Comparison of ENCODE assay signal across 7 mouse cellular contexts in the genomic region with DNA sequence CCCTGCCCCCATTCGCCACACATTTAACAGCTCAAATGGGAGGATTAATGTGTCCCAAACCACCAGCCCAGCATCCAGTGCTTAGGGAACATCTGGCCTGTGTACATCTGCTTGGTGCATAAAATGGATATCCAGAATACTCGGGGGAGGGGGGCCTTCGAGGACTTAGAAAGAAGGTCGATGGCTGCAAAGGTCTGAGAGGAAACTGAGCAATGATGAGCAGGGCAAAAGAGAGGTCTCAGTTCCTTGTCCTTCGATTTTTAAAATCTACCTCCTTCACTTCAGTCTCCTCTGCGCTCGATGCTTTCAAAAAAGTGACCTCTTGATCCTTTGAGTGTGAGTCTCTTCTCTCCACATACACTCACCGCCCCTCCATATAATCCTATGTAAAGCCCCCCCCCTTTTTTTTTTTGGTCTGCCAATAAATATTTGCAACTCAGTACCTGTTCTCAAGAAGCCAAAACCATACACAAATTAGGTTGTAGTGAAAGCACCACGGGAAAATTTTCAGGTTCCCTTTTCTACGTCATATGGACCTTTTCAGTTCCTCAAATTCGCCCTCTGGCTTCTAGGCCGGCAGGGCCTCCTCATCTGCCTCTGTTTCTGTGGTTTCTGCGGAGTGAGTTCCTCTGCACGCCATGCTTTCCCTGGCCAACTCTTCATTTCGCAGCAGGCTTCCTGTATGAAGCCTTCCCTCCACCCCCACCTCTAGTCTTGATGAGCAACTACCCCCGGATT. TPM values are rescaled to one million over a fixed set of nuclear protein-coding genes. Genes with fewer than 3 reads are reported as not detected.
DNase-seq lines count a peak whose midpoint lies in the region; ATAC-seq and TF ChIP-seq lines count a peak whose summit lies in the region.

No protein-coding gene starts in this region.

- H3K27me3 ChIP-seq in forebrain, embryonic 16.5 days (replicated peaks; ENCODE audit: control insufficient read depth, insufficient read depth, low read length), result no peaks in the 10 kb centered on the region
- H3K27me3 ChIP-seq in liver, embryonic 11.5 days (replicated peaks; ENCODE audit: control insufficient read depth, insufficient read depth, low read length), result no peaks in the 10 kb centered on the region
- no peaks in the 10 kb centered on the region for H3K27me3 ChIP-seq in myocyte (ENCODE audit: control insufficient read depth, insufficient read depth, insufficient read length)

- no peak for TF ChIP-seq POLR2A in myocyte (IDR thresholded peaks at IDR 0.05; ENCODE audit: insufficient read length, low read depth)

- ATAC-seq in activated CD4-positive, CD25-positive, alpha-beta regulatory T cell, adult 4 months, result peak; percentile 15
- no peak for ATAC-seq in forebrain, embryonic 16.5 days
- ATAC-seq in liver, embryonic 11.5 days (replicated peaks; ENCODE audit: low FRiP score), result no peak

- H3K79me2 ChIP-seq in myocyte (ENCODE audit: control insufficient read depth, insufficient read depth), result peaks cover 28% of the 10 kb centered on the region

- H3K27ac ChIP-seq in forebrain, embryonic 16.5 days (ENCODE audit: low read length), result peak overlapping the region; percentile 89
- H3K27ac ChIP-seq in liver, embryonic 11.5 days (ENCODE audit: low read depth, low read length), result peak overlapping the region; percentile 85

- H3K4me1 ChIP-seq in forebrain, embryonic 16.5 days (replicated peaks; ENCODE audit: control insufficient read depth, insufficient read depth, low read length), result peaks cover 17% of the 10 kb centered on the region
- H3K4me1 ChIP-seq in liver, embryonic 11.5 days (replicated peaks; ENCODE audit: control insufficient read depth, insufficient read depth, low read length), result peaks cover 12% of the 10 kb centered on the region; the same call in 1 of the 2 replicates

- WGBS in forebrain, embryonic 16.5 days, result 30% methylated on average over 16 of the region's 16 CpGs
- WGBS in liver, embryonic 11.5 days, result 22% methylated on average over 16 of the region's 16 CpGs

- peak overlapping the region; percentile 68 for H3K9ac ChIP-seq in forebrain, embryonic 16.5 days (replicated peaks; ENCODE audit: low read depth, low read length)
- H3K9ac ChIP-seq in liver, embryonic 11.5 days (ENCODE audit: low read depth, low read length), result peak overlapping the region; percentile 85

- DNase-seq in layer of hippocampus, adult 9-10 months (ENCODE audit: low spot score), result peak; percentile 61
- no peak for DNase-seq in layer of hippocampus, postnatal 36 days
- no peak for DNase-seq in liver, embryonic 11.5 days (ENCODE audit: low spot score)
- no peak for DNase-seq in right cerebral cortex, postnatal 36 days (ENCODE audit: low spot score in 2 of 2)

- peak overlapping the region; percentile 91 for H3K4me3 ChIP-seq in forebrain, embryonic 16.5 days (replicated peaks; ENCODE audit: low read length)
- peak overlapping the region; percentile 81 for H3K4me3 ChIP-seq in liver, embryonic 11.5 days (ENCODE audit: low read depth, low read length)
- peak overlapping the region; percentile 59 for H3K4me3 ChIP-seq in myocyte

- peak overlapping the region; percentile 41 for H3ac ChIP-seq in myocyte (ENCODE audit: control insufficient read depth, insufficient read length)

- H3K36me3 ChIP-seq in forebrain, embryonic 16.5 days (ENCODE audit: control insufficient read depth, insufficient read depth), result no peaks in the 10 kb centered on the region
- peaks cover 7% of the 10 kb centered on the region; the same call in 1 of the 2 replicates for H3K36me3 ChIP-seq in liver, embryonic 11.5 days (ENCODE audit: control insufficient read depth, insufficient read depth, low read length)
- no peaks in the 10 kb centered on the region for H3K36me3 ChIP-seq in myocyte (ENCODE audit: control insufficient read depth, insufficient read depth)

- peak overlapping the region; percentile 70 for H3K4me2 ChIP-seq in forebrain, embryonic 16.5 days (ENCODE audit: low read length)
- H3K4me2 ChIP-seq in liver, embryonic 11.5 days, result peak overlapping the region; percentile 90
- peak overlapping the region; percentile 96 for H3K4me2 ChIP-seq in myocyte (ENCODE audit: low read depth)

- H3K9me3 ChIP-seq in forebrain, embryonic 16.5 days (ENCODE audit: control insufficient read depth, low read length), result no peaks in the 10 kb centered on the region
- no peaks in the 10 kb centered on the region for H3K9me3 ChIP-seq in liver, embryonic 11.5 days (ENCODE audit: control insufficient read depth, low read length)

TF ChIP-seq in myocyte, 11 proteins besides CTCF, POLR2A, EP300 and RAD21:
- no peak for TF ChIP-seq E2F4 (IDR thresholded peaks at IDR 0.05; ENCODE audit: insufficient read depth)
- TF ChIP-seq CEBPB (IDR thresholded peaks at IDR 0.05; ENCODE audit: insufficient read depth, poor library complexity, severe bottlenecking), result no peak
- no peak for TF ChIP-seq MYOG (IDR thresholded peaks at IDR 0.05; ENCODE audit: control insufficient read depth in 1 of 3, insufficient read depth in 1 of 3, insufficient read length in 2 of 3, low read depth in 2 of 3)
- TF ChIP-seq USF1 (IDR thresholded peaks at IDR 0.05; ENCODE audit: low read depth), result no peak
- no peak for TF ChIP-seq MYOD1 (IDR thresholded peaks at IDR 0.05; ENCODE audit: control insufficient read depth in 1 of 3, insufficient read length in 2 of 3, low read depth in 2 of 3)
- TF ChIP-seq SRF (IDR thresholded peaks at IDR 0.05; ENCODE audit: control insufficient read depth, insufficient read length, low read depth), result no peak
- no peak for TF ChIP-seq MAX (IDR thresholded peaks at IDR 0.05; ENCODE audit: low read depth)
- TF ChIP-seq REST (IDR thresholded peaks at IDR 0.05; ENCODE audit: insufficient read depth, insufficient read length), result no peak
- TF ChIP-seq POLR2AphosphoS2 (IDR thresholded peaks at IDR 0.05; ENCODE audit: insufficient read length, low read depth), result no peak

RNA-seq across cellular contexts. Expression of gene Cnpy3, which starts 0.8 kb away (rescaled TPM):
- total RNA-seq in layer of hippocampus, postnatal 36 days (2021), result 10 to 100 TPM; 64.0 to 68.6 TPM
- polyA plus RNA-seq in activated CD4-positive, CD25-positive, alpha-beta regulatory T cell, adult 4 months (2017; shearing (Covaris generic)), result 10 to 100 TPM; 19.2 to 21.6 TPM
- polyA plus RNA-seq in forebrain, embryonic 16.5 days (2015; fragmentation: Nextera tagmentation; extraction: Ambion mirVana), result 61.9 and 64.5 TPM in 2 replicates
- polyA plus RNA-seq in liver, embryonic 11.5 days (2014; fragmentation: Nextera tagmentation; extraction: Ambion mirVana), result 55.8 and 60.8 TPM in 2 replicates
- 35.8 TPM for polyA plus RNA-seq in myocyte (2012; fragmentation: generic; extraction: Trizol)

RNA-seq across cellular contexts. Expression of gene Ptcra, which starts 12.3 kb away (rescaled TPM):
- total RNA-seq in layer of hippocampus, postnatal 36 days (2021), result under 1 TPM in 1 of 2 experiments, not detected in 1; 0.30 TPM
- not detected for polyA plus RNA-seq in activated CD4-positive, CD25-positive, alpha-beta regulatory T cell, adult 4 months (2017; shearing (Covaris generic))
- polyA plus RNA-seq in forebrain, embryonic 16.5 days (2015; fragmentation: Nextera tagmentation; extraction: Ambion mirVana), result 0.39 TPM in 1 of 2 replicates, not detected in the other
- polyA plus RNA-seq in liver, embryonic 11.5 days (2014; fragmentation: Nextera tagmentation; extraction: Ambion mirVana), result 0.94 and 1.0 TPM in 2 replicates
- polyA plus RNA-seq in myocyte (2012; fragmentation: generic; extraction: Trizol), result 0.06 TPM

RNA-seq across cellular contexts. Expression of gene 2310039H08Rik, which starts 21.2 kb away (rescaled TPM):
- 1 to 10 TPM; 6.6 to 9.4 TPM for total RNA-seq in layer of hippocampus, postnatal 36 days (2021)
- polyA plus RNA-seq in activated CD4-positive, CD25-positive, alpha-beta regulatory T cell, adult 4 months (2017; shearing (Covaris generic)), result 10 to 100 TPM; 20.0 to 25.1 TPM
- polyA plus RNA-seq in forebrain, embryonic 16.5 days (2015; fragmentation: Nextera tagmentation; extraction: Ambion mirVana), result 52.8 and 56.0 TPM in 2 replicates
- 76.6 and 82.5 TPM in 2 replicates for polyA plus RNA-seq in liver, embryonic 11.5 days (2014; fragmentation: Nextera tagmentation; extraction: Ambion mirVana)
- 63.8 TPM for polyA plus RNA-seq in myocyte (2012; fragmentation: generic; extraction: Trizol)

RNA-seq across cellular contexts. Expression of gene Gnmt, which starts 22.3 kb away (rescaled TPM):
- total RNA-seq in layer of hippocampus, postnatal 36 days (2021), result not detected
- under 1 TPM; 0.54 to 0.83 TPM for polyA plus RNA-seq in activated CD4-positive, CD25-positive, alpha-beta regulatory T cell, adult 4 months (2017; shearing (Covaris generic))
- 0.93 and 1.1 TPM in 2 replicates for polyA plus RNA-seq in forebrain, embryonic 16.5 days (2015; fragmentation: Nextera tagmentation; extraction: Ambion mirVana)
- 6.2 and 6.7 TPM in 2 replicates for polyA plus RNA-seq in liver, embryonic 11.5 days (2014; fragmentation: Nextera tagmentation; extraction: Ambion mirVana)
- 0.11 TPM for polyA plus RNA-seq in myocyte (2012; fragmentation: generic; extraction: Trizol)

RNA-seq across cellular contexts. Expression of gene Rpl7l1, which starts 31.2 kb away (rescaled TPM):
- total RNA-seq in layer of hippocampus, postnatal 36 days (2021), result 10 to 100 TPM; 47.2 to 53.8 TPM
- polyA plus RNA-seq in activated CD4-positive, CD25-positive, alpha-beta regulatory T cell, adult 4 months (2017; shearing (Covaris generic)), result 100 to 1,000 TPM; 144 to 146 TPM
- polyA plus RNA-seq in forebrain, embryonic 16.5 days (2015; fragmentation: Nextera tagmentation; extraction: Ambion mirVana), result 107 and 115 TPM in 2 replicates
- 195 and 201 TPM in 2 replicates for polyA plus RNA-seq in liver, embryonic 11.5 days (2014; fragmentation: Nextera tagmentation; extraction: Ambion mirVana)
- polyA plus RNA-seq in myocyte (2012; fragmentation: generic; extraction: Trizol), result 74.3 TPM
